Mouse (Mus musculus) hindbrain, embryonic 13.5 days (tissue): ENCODE results near the gene Wwox. TPM values are rescaled to one million over a fixed set of nuclear protein-coding genes. Genes with fewer than 3 reads are reported as not detected.

Experiments used
- ATAC-seq: fragments of 200-750 bp; cut with Nextera tagmentation; 2 replicates; pipeline ENCODE4 v1.8.0; 2017; ENCODE audit warnings: moderate TSS enrichment; ENCODE audit not compliant: low FRiP score
- H3K27ac ChIP-seq: fragments of 300-500 bp; sonication (generic); 2 replicates; pipeline ENCODE4 v1.5.1; 2015; ENCODE audit warnings: inconsistent platforms, mild to moderate bottlenecking, moderate library complexity
- H3K27me3 ChIP-seq: fragments of 300-500 bp; sonication (generic); 2 replicates; pipeline ENCODE4 v1.6.1; 2015; ENCODE audit warnings: mild to moderate bottlenecking, inconsistent platforms
- H3K36me3 ChIP-seq: fragments of 300-500 bp; sonication (generic); 2 replicates; pipeline ENCODE4 v1.6.1; 2015; ENCODE audit warnings: mild to moderate bottlenecking, inconsistent platforms
- H3K4me1 ChIP-seq: fragments of 300-500 bp; sonication (generic); replicated peaks from 2 replicates; pipeline ENCODE4 v1.6.1; 2015; ENCODE audit warnings: inconsistent platforms
- H3K4me2 ChIP-seq: fragments of 300-500 bp; sonication (generic); 2 replicates; pipeline ENCODE4 v1.6.1; 2015; ENCODE audit warnings: inconsistent platforms, mild to moderate bottlenecking, moderate library complexity
- H3K4me3 ChIP-seq: fragments of 300-500 bp; sonication (generic); 2 replicates; pipeline ENCODE4 v1.5.1; 2015; ENCODE audit warnings: mild to moderate bottlenecking, inconsistent platforms
- H3K9ac ChIP-seq: fragments of 300-500 bp; sonication (generic); 2 replicates; pipeline ENCODE4 v1.6.1; 2015; ENCODE audit warnings: mild to moderate bottlenecking, inconsistent platforms
- H3K9me3 ChIP-seq: fragments of 300-500 bp; sonication (generic); 2 replicates; pipeline ENCODE4 v1.6.1; 2016; ENCODE audit warnings: inconsistent platforms
- WGBS: fragments of 180-500 bp; shearing (Covaris S2); methylation state at CpG from one replicate; pipeline ENCODE4 v1.1.7; 2015; 5-methylcytosine and 5-hydroxymethylcytosine counted together
- polyA plus RNA-seq: library from polyadenylated mRNA; unstranded; fragments of >200 nt; fragmentation: Nextera tagmentation; extraction: Ambion mirVana; gene quantifications from 2 replicates; pipeline ENCODE4 v1.2.1, GENCODE M21; 2015

Gene Wwox
- polyA plus RNA-seq, 1 experiment from 2014 or later: 13.8 TPM

DNA sequence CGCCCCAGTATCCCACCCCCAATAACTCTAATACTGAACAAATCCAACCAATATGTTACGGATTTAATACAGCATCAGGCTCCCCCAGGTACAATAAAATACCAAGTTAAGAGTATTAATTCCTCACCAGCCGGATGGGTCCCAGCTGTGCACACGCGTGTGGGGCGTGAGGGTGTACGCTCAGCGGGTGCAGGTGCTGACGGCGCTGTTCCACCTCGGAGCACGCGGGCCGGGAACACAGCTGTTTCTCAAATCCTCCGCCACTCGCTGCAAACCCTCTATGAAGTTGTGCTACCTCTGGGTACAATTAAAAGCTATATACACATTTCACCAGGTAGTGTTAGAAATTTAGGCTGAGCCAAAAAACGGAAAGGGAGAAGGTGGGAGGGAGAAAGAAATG, 818.0 kb downstream of the Wwox start:
- H3K4me3 ChIP-seq: no peak overlapping the region
- ATAC-seq: no peak
- H3K27me3 ChIP-seq: 0 out of 2 replicates have a peak, but pooled peaks cover 11% of the 10 kb centered on the region
- H3K4me2 ChIP-seq: no peak overlapping the region
- no peaks in the 10 kb centered on the region for H3K9me3 ChIP-seq
- WGBS: 78% methylated on average over 17 of the region's 17 CpGs
- no peak overlapping the region for H3K27ac ChIP-seq
- H3K36me3 ChIP-seq: no peaks in the 10 kb centered on the region
- no peak overlapping the region for H3K9ac ChIP-seq
- H3K4me1 ChIP-seq: 0 out of 2 replicates have a peak, but pooled peaks cover 3% of the 10 kb centered on the region

- Histone ChIP-seq H3K27me3 (0 out of 2 replicates have a peak, but pooled peaks cover 11% of the 10 kb centered on the region), H3K27ac (no peak overlapping the region), H3K36me3 (no peaks in the 10 kb centered on the region), H3K9ac (no peak overlapping the region), H3K9me3 (no peaks in the 10 kb centered on the region), H3K4me3 (no peak overlapping the region), H3K4me1 (0 out of 2 replicates have a peak, but pooled peaks cover 3% of the 10 kb centered on the region), H3K4me2 (no peak overlapping the region)
- 48% methylated on average over 12 of the region's 12 CpGs for WGBS
- no peak for ATAC-seq
Observed at GRCm38 (mm10) chr8:115259806-115260205, 820.4 kb downstream of the Wwox start.

DNA sequence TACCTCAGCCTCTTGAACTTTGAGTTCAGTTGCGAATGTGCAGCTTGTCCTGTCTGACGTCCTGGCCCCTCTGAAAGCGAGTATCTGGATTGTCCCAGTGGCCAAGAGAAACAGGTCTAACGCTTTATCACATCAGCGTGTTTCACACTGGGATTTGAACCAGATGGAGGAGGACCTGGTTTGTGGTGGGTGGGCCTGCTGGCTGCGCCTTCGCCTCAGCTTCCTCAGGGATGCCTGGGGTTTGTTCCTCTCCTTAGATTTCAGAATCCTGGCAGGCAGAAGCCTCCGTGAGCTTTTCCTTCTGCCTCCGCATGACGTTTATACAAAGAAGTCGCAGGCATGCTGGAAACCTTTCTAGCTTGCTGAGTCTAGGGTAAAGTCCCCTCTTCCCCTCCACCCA, 827.7 kb downstream of the Wwox start:
- Histone ChIP-seq H3K4me1 (0 out of 2 replicates have a peak, but pooled peaks cover 3% of the 10 kb centered on the region), H3K27me3 (0 out of 2 replicates have a peak, but pooled peaks cover 2% of the 10 kb centered on the region), H3K9me3 (no peaks in the 10 kb centered on the region), H3K27ac (no peak overlapping the region), H3K4me3 (no peak overlapping the region), H3K36me3 (no peaks in the 10 kb centered on the region), H3K4me2 (no peak overlapping the region), H3K9ac (no peak overlapping the region)
- WGBS: 78% methylated on average over 11 of the region's 11 CpGs
- no peak for ATAC-seq

DNA sequence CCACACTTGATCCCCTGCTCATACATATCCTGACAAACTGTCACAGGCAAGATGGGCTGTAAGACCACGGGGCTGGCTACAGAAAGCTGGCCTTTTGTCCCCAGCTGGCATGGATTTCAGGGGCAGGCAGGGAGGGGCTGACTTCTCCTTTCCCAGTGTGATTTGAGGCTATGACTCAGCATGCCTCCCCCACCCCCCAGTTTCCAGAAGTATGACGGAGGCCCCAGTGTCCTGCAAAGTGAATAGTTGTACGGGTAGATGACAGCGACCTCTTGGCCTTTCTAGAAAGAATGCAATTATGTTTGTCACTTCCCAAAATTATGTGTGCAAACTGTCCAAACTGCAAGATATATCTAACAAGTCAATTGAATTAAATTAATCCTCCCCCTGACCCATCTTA, 830.1 kb downstream of the Wwox start:
- H3K27me3 ChIP-seq: no peaks in the 10 kb centered on the region
- ATAC-seq: no peak
- H3K9ac ChIP-seq: no peak overlapping the region
- H3K4me3 ChIP-seq: no peak overlapping the region
- H3K4me2 ChIP-seq: no peak overlapping the region
- 0 out of 2 replicates have a peak, but pooled peaks cover 3% of the 10 kb centered on the region for H3K4me1 ChIP-seq
- no peaks in the 10 kb centered on the region for H3K36me3 ChIP-seq
- no peak overlapping the region for H3K27ac ChIP-seq
- no peaks in the 10 kb centered on the region for H3K9me3 ChIP-seq
- 38% methylated on average over 4 of the region's 4 CpGs for WGBS

- Histone ChIP-seq H3K4me3 (no peak overlapping the region), H3K4me2 (no peak overlapping the region), H3K4me1 (0 out of 2 replicates have a peak, but pooled peaks cover 3% of the 10 kb centered on the region), H3K9me3 (no peaks in the 10 kb centered on the region; the same call in 1 of the 2 replicates), H3K27ac (no peak overlapping the region), H3K9ac (no peak overlapping the region), H3K36me3 (no peaks in the 10 kb centered on the region), H3K27me3 (no peaks in the 10 kb centered on the region)
- WGBS: 62% methylated on average over 6 of the region's 6 CpGs
- no peak for ATAC-seq
Observed at GRCm38 (mm10) chr8:115273976-115274375, 834.5 kb downstream of the Wwox start.

DNA sequence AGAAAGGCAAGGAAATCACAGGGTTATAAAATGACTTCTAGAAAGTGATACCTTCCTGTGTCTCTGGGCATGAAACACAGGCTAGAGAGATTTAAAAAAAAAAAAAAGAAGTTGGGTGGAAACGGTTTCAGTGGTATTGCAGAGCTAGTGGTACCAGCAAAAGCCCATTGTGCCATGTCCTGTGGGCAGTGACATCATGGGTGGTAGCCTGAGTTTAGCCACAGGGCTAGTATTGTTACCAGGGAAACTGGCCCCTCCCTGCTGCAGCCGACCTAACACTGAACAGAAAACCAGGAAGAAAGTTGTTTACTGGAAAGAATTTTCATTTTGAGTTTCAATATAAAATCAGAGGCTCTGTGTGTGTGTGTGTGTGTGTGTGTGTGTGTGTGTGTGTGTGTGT, 836.8 kb downstream of the Wwox start:
- no peak overlapping the region for H3K4me2 ChIP-seq
- no peaks in the 10 kb centered on the region for H3K4me1 ChIP-seq
- no peaks in the 10 kb centered on the region for H3K36me3 ChIP-seq
- no peaks in the 10 kb centered on the region; the same call in 1 of the 2 replicates for H3K9me3 ChIP-seq
- ATAC-seq: no peak
- no peaks in the 10 kb centered on the region for H3K27me3 ChIP-seq
- WGBS: 85% methylated on average over 2 of the region's 2 CpGs
- H3K27ac ChIP-seq: no peak overlapping the region
- no peak overlapping the region for H3K9ac ChIP-seq
- H3K4me3 ChIP-seq: no peak overlapping the region

- Histone ChIP-seq H3K4me2 (no peak overlapping the region), H3K27me3 (no peaks in the 10 kb centered on the region), H3K4me3 (no peak overlapping the region), H3K27ac (no peak overlapping the region), H3K36me3 (no peaks in the 10 kb centered on the region), H3K4me1 (no peaks in the 10 kb centered on the region), H3K9ac (no peak overlapping the region), H3K9me3 (no peaks in the 10 kb centered on the region; the same call in 1 of the 2 replicates)
- no peak for ATAC-seq
- 79% methylated on average over 5 of the region's 5 CpGs for WGBS
Observed at GRCm38 (mm10) chr8:115278291-115278690, 838.8 kb downstream of the Wwox start.

- no peak overlapping the region for H3K27ac ChIP-seq
- ATAC-seq: no peak
- no peaks in the 10 kb centered on the region for H3K36me3 ChIP-seq
- no peak overlapping the region for H3K4me3 ChIP-seq
- no peaks in the 10 kb centered on the region for H3K4me1 ChIP-seq
- no peaks in the 10 kb centered on the region for H3K27me3 ChIP-seq
- peaks cover 9% of the 10 kb centered on the region for H3K9me3 ChIP-seq
- WGBS: 51% methylated on average over 8 of the region's 8 CpGs
- H3K9ac ChIP-seq: no peak overlapping the region
- no peak overlapping the region for H3K4me2 ChIP-seq
Observed at GRCm38 (mm10) chr8:115290224-115290623, 850.8 kb downstream of the Wwox start.

- no peak overlapping the region for H3K27ac ChIP-seq
- no peaks in the 10 kb centered on the region for H3K36me3 ChIP-seq
- H3K27me3 ChIP-seq: peaks cover 10% of the 10 kb centered on the region; the same call in 1 of the 2 replicates
- H3K4me2 ChIP-seq: no peak overlapping the region
- H3K4me1 ChIP-seq: peaks cover 6% of the 10 kb centered on the region; the same call in 1 of the 2 replicates
- H3K4me3 ChIP-seq: no peak overlapping the region
- H3K9me3 ChIP-seq: peaks cover 4% of the 10 kb centered on the region; the same call in 1 of the 2 replicates
- WGBS: 67% methylated on average over 9 of the region's 9 CpGs
- no peak for ATAC-seq
- H3K9ac ChIP-seq: no peak overlapping the region
Observed at GRCm38 (mm10) chr8:115296760-115297159, 857.3 kb downstream of the Wwox start.

DNA sequence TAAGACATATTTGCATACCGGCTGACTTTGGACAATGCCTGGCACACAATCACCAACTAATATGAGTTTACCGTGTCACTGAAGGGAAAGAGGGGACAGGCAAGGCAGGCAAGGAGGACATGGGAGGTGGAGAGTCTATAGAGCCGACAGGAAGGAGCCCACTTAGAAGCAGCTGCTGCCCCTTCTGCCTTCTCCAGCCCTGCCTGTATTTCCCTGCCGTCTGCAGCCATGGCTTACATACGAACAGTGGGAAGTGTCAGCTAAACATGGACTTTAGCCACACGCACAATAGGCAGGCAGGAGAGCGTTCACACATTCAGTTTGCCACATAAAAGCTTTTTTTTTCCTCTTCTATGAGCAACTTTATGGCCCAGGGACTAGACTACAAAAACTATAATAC, 863.0 kb downstream of the Wwox start:
- H3K27ac ChIP-seq: no peak overlapping the region
- H3K9ac ChIP-seq: no peak overlapping the region
- peaks cover 22% of the 10 kb centered on the region for H3K4me1 ChIP-seq
- no peak overlapping the region for H3K4me3 ChIP-seq
- peaks cover 10% of the 10 kb centered on the region; the same call in 1 of the 2 replicates for H3K27me3 ChIP-seq
- ATAC-seq: no peak
- 31% methylated on average over 7 of the region's 7 CpGs for WGBS
- no peaks in the 10 kb centered on the region for H3K9me3 ChIP-seq
- no peaks in the 10 kb centered on the region for H3K36me3 ChIP-seq
- no peak overlapping the region for H3K4me2 ChIP-seq

- 0 out of 2 replicates have a peak, but pooled peaks cover 1% of the 10 kb centered on the region for H3K27me3 ChIP-seq
- H3K4me1 ChIP-seq: peaks cover 17% of the 10 kb centered on the region
- WGBS: 57% methylated on average over 4 of the region's 4 CpGs
- ATAC-seq: no peak
- no peak overlapping the region for H3K27ac ChIP-seq
- H3K9ac ChIP-seq: no peak overlapping the region
- no peak overlapping the region for H3K4me3 ChIP-seq
- H3K9me3 ChIP-seq: no peaks in the 10 kb centered on the region
- H3K36me3 ChIP-seq: no peaks in the 10 kb centered on the region
- no peak overlapping the region for H3K4me2 ChIP-seq
Observed at GRCm38 (mm10) chr8:115307412-115307811, 868.0 kb downstream of the Wwox start.

DNA sequence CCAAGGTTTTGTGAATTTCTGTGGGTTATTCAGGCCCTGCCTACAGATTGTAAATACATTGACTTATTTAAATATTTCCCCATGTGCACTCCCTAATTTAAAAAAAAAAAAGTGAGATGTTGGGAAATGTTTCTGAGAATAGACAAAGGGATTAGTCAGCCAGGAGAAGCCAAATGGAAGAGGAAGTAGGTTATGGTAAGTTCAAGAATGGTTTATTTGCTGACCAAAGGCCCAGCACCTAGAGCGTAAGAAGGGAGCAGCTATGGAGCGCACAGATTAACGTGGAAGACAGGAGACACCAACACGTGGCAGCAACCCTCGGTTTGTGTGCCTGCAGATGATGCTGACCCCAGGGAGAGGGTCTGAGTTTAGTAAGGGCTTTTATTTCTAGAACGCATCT, 871.5 kb downstream of the Wwox start:
- no peaks in the 10 kb centered on the region for H3K9me3 ChIP-seq

DNA sequence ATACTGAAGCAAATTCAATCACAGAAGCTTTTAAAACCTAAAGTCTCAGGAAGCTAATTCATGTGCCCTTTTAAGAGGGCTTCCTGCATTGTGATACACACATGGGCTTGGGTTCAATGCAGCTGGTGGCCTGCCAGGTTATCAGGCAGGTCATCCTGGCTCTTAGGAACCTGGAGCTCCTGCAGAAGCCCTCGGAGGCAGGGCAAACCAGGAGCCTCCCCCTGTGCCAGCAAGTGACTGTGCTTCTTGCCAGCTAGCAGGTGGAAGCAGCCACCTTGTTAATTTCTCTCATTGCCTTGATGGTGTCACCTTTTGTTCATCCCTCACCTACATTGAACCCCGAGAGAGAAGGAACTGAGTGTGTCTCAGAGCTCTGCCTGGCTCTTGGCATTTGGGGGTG, 872.9 kb downstream of the Wwox start:
- H3K4me1 ChIP-seq: peaks cover 2% of the 10 kb centered on the region; the same call in 1 of the 2 replicates
- no peak overlapping the region for H3K9ac ChIP-seq
- no peak for ATAC-seq
- H3K4me3 ChIP-seq: no peak overlapping the region
- no peaks in the 10 kb centered on the region for H3K36me3 ChIP-seq
- no peaks in the 10 kb centered on the region for H3K9me3 ChIP-seq
- 81% methylated on average over 2 of the region's 2 CpGs for WGBS
- no peak overlapping the region for H3K4me2 ChIP-seq
- H3K27ac ChIP-seq: no peak overlapping the region
- 0 out of 2 replicates have a peak, but pooled peaks cover 2% of the 10 kb centered on the region for H3K27me3 ChIP-seq

More for the DNA sequence above, 871.5 kb downstream of the Wwox start:
- H3K36me3 ChIP-seq: no peaks in the 10 kb centered on the region
- WGBS: 82% methylated on average over 6 of the region's 6 CpGs
- peaks cover 4% of the 10 kb centered on the region; the same call in 1 of the 2 replicates for H3K4me1 ChIP-seq
- H3K4me2 ChIP-seq: no peak overlapping the region
- no peak overlapping the region for H3K9ac ChIP-seq
- no peak for ATAC-seq
- H3K4me3 ChIP-seq: no peak overlapping the region
- 0 out of 2 replicates have a peak, but pooled peaks cover 2% of the 10 kb centered on the region for H3K27me3 ChIP-seq
- no peak overlapping the region for H3K27ac ChIP-seq
